Mouse (Mus musculus) small intestine, adult 2 months (tissue): ENCODE results near the gene Ssh1. TPM values are rescaled to one million over a fixed set of nuclear protein-coding genes. Genes with fewer than 3 reads are reported as not detected.
A peak's percentile ranks its signal among the peaks of the same experiment; 100 is the strongest.

Experiments used
- H3K27ac ChIP-seq: fragments of 200-500 bp; 2 replicates; pipeline ENCODE4 v1.5.1; 2012; ENCODE audit warnings: low read depth, low read length, control low read depth, inconsistent platforms; ENCODE audit not compliant: insufficient read depth
- H3K27me3 ChIP-seq: fragments of 200-500 bp; 2 replicates; pipeline ENCODE4 v1.6.1; 2012; ENCODE audit warnings: mild to moderate bottlenecking, moderate library complexity, low read length, inconsistent platforms; ENCODE audit not compliant: control insufficient read depth, insufficient read depth
- H3K36me3 ChIP-seq: fragments of 200-500 bp; 2 replicates; pipeline ENCODE4 v1.6.1; 2012; ENCODE audit warnings: mild to moderate bottlenecking, low read length, control low read depth, inconsistent platforms; ENCODE audit not compliant: control insufficient read depth, insufficient read depth
- H3K4me1 ChIP-seq: fragments of 200-500 bp; 2 replicates; pipeline ENCODE4 v1.6.1; 2012; ENCODE audit warnings: low read length, inconsistent platforms, mixed read lengths; ENCODE audit not compliant: control insufficient read depth, insufficient read depth, insufficient read length
- H3K4me3 ChIP-seq: fragments of 200-500 bp; 2 replicates; pipeline ENCODE4 v1.5.1; 2012; ENCODE audit warnings: low read depth, mild to moderate bottlenecking, control low read depth, inconsistent platforms, low read length, moderate library complexity
- CTCF ChIP-seq: fragments of 200-500 bp; IDR thresholded peaks from 2 replicates; pipeline ENCODE4 v1.5.1; 2012; ENCODE audit warnings: low read depth, mild to moderate bottlenecking, control low read depth, inconsistent platforms, low read length, moderate library complexity, mixed read lengths; ENCODE audit not compliant: insufficient replicate concordance, insufficient read length; ENCODE audit errors: extremely low read depth
- POLR2A ChIP-seq: fragments of 200-500 bp; IDR thresholded peaks from 2 replicates; pipeline ENCODE4 v1.6.1; 2012; ENCODE audit warnings: low read depth, mild to moderate bottlenecking, control low read depth, inconsistent platforms, low read length, moderate library complexity
- WGBS: fragments of 180-500 bp; shearing (Covaris S2); methylation state at CpG from one replicate; pipeline ENCODE4 v1.1.7; 2018; 5-methylcytosine and 5-hydroxymethylcytosine counted together
- polyA plus RNA-seq: library from polyadenylated mRNA; depleted of rRNA; stranded (reverse); fragments of >200 nt; gene quantifications from 2 replicates; pipeline ENCODE4 v1.2.3, GENCODE M21; 2012

Ssh1 gene
- polyA plus RNA-seq, 1 experiment = 11.3 TPM

- 0 out of 2 replicates have a peak, but pooled peaks cover 2% of the 10 kb centered on the region for H3K36me3 ChIP-seq
- peaks cover 32% of the 10 kb centered on the region for H3K4me1 ChIP-seq
- TF ChIP-seq CTCF (no peak), POLR2A (no peak)
- H3K27me3 ChIP-seq = no peaks in the 10 kb centered on the region
- no peak overlapping the region for H3K4me3 ChIP-seq
- H3K27ac ChIP-seq = peak overlapping the region; percentile 36
- 41% methylated on average over 9 of the region's 9 CpGs for WGBS
Observed at GRCm38 (mm10) chr5:113975538-113976215, 18.0 kb downstream of the Ssh1 start.

- no peak for TF ChIP-seq CTCF
- no peak for TF ChIP-seq POLR2A
- 88% methylated on average over 15 of the region's 15 CpGs for WGBS
- no peaks in the 10 kb centered on the region for H3K27me3 ChIP-seq
- H3K27ac ChIP-seq = no peak overlapping the region; the same call in 1 of the 2 replicates
- no peak overlapping the region for H3K4me3 ChIP-seq
- H3K36me3 ChIP-seq = peaks cover 4% of the 10 kb centered on the region; the same call in 1 of the 2 replicates
- peaks cover 24% of the 10 kb centered on the region for H3K4me1 ChIP-seq
Observed at GRCm38 (mm10) chr5:113974576-113974975, 19.1 kb downstream of the Ssh1 start.

GRCm38 (mm10) chr5:113973790-113974189 lies 19.9 kb downstream of the Ssh1 start:
- Histone ChIP-seq H3K27ac (no peak overlapping the region), H3K27me3 (no peaks in the 10 kb centered on the region), H3K4me3 (no peak overlapping the region), H3K36me3 (peaks cover 7% of the 10 kb centered on the region; the same call in 1 of the 2 replicates), H3K4me1 (peaks cover 26% of the 10 kb centered on the region)
- no peak for TF ChIP-seq POLR2A
- TF ChIP-seq CTCF = no peak
- 70% methylated on average over 8 of the region's 8 CpGs for WGBS

GRCm38 (mm10) chr5:113972589-113973515 lies 20.8 kb downstream of the Ssh1 start:
- TF ChIP-seq CTCF (no peak), POLR2A (peak; percentile 22; the same call in 1 of the 2 replicates)
- Histone ChIP-seq H3K4me3 (peak overlapping the region; percentile 44), H3K4me1 (peaks cover 26% of the 10 kb centered on the region), H3K27me3 (no peaks in the 10 kb centered on the region), H3K27ac (peak overlapping the region; percentile 94), H3K36me3 (peaks cover 6% of the 10 kb centered on the region; the same call in 1 of the 2 replicates)
- WGBS = 17% methylated on average over 18 of the region's 18 CpGs

GRCm38 (mm10) chr5:113971434-113971960 lies 22.2 kb downstream of the Ssh1 start:
- Histone ChIP-seq H3K27ac (no peak overlapping the region), H3K4me3 (no peak overlapping the region), H3K4me1 (peaks cover 27% of the 10 kb centered on the region), H3K36me3 (peaks cover 6% of the 10 kb centered on the region; the same call in 1 of the 2 replicates), H3K27me3 (no peaks in the 10 kb centered on the region)
- TF ChIP-seq POLR2A (no peak), CTCF (no peak)
- WGBS = 88% methylated on average over 10 of the region's 10 CpGs

GRCm38 (mm10) chr5:113968371-113968770 lies 25.3 kb downstream of the Ssh1 start:
- WGBS = 87% methylated on average over 11 of the region's 11 CpGs
- peaks cover 23% of the 10 kb centered on the region for H3K36me3 ChIP-seq
- no peak overlapping the region for H3K4me3 ChIP-seq

More at GRCm38 (mm10) chr5:113968371-113968770, 25.3 kb downstream of the Ssh1 start:
- Histone ChIP-seq H3K27me3 (no peaks in the 10 kb centered on the region), H3K4me1 (peaks cover 10% of the 10 kb centered on the region), H3K27ac (no peak overlapping the region)
- no peak for TF ChIP-seq POLR2A
- TF ChIP-seq CTCF = no peak
